Mouse (Mus musculus) limb, embryonic 10.5 days (tissue): ENCODE measurements at regions not wholly inside any gene's neighbourhood (a gene's known extent, or its start where the extent isn't known, plus 50 kb on each side); places are given as distances from the start of the nearest gene placed in this dataset.

Experiments used
- DNase-seq: peaks from one replicate; pipeline ENCODE4 v3.0.0-alpha.2; 2017; ENCODE audit warnings: low spot score
- H3K27ac ChIP-seq: fragments of 300-500 bp; sonication (generic); 2 replicates; pipeline ENCODE4 v1.5.1; 2016; ENCODE audit warnings: mild to moderate bottlenecking
- H3K27me3 ChIP-seq: fragments of 300-500 bp; sonication (generic); 2 replicates; pipeline ENCODE4 v1.6.1; 2016; ENCODE audit warnings: low read depth, mild to moderate bottlenecking; ENCODE audit not compliant: poor library complexity, severe bottlenecking
- H3K36me3 ChIP-seq: fragments of 300-500 bp; sonication (generic); 2 replicates; pipeline ENCODE4 v1.6.1; 2016; ENCODE audit warnings: mild to moderate bottlenecking, moderate library complexity
- H3K4me1 ChIP-seq: fragments of 300-500 bp; sonication (generic); 2 replicates; pipeline ENCODE4 v1.6.1; 2016
- H3K4me3 ChIP-seq: fragments of 300-500 bp; sonication (generic); 2 replicates; pipeline ENCODE4 v1.5.1; 2016; ENCODE audit warnings: mild to moderate bottlenecking, moderate library complexity
- H3K9me3 ChIP-seq: fragments of 300-500 bp; sonication (generic); replicated peaks from 2 replicates; pipeline ENCODE4 v1.6.1; 2016; ENCODE audit warnings: mild to moderate bottlenecking
- WGBS: fragments of 180-500 bp; shearing (Covaris S2); methylation state at CpG from one replicate; pipeline ENCODE4 v1.1.7; 2016; 5-methylcytosine and 5-hydroxymethylcytosine counted together

DNA sequence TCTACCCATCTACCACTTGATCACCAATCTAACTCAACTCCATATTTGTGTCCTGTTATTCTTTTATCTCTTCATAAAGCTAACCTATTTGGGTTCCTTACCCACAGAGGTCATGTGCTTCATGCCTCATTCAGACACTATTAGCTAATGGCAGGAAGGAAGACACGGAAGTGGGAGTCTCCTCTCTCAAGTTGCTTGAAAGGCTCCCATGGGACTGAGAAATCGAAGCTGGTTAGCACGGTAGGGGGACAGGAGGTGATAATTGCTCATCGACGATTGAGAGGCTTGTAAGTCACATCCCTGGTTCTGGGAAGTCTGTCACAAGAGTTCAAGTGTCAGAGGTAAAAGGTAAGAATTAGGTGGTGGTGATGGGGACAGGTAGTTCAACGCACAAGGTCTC is 362.2 kb upstream of the Adgrl2 start:
- H3K36me3 ChIP-seq = no peaks in the 10 kb centered on the region
- no peak for DNase-seq
- H3K27me3 ChIP-seq = no peaks in the 10 kb centered on the region
- H3K4me1 ChIP-seq = peaks cover 26% of the 10 kb centered on the region
- 47% methylated on average over 6 of the region's 6 CpGs for WGBS
- no peak overlapping the region for H3K27ac ChIP-seq
- no peak overlapping the region for H3K4me3 ChIP-seq
- H3K9me3 ChIP-seq = no peaks in the 10 kb centered on the region

DNA sequence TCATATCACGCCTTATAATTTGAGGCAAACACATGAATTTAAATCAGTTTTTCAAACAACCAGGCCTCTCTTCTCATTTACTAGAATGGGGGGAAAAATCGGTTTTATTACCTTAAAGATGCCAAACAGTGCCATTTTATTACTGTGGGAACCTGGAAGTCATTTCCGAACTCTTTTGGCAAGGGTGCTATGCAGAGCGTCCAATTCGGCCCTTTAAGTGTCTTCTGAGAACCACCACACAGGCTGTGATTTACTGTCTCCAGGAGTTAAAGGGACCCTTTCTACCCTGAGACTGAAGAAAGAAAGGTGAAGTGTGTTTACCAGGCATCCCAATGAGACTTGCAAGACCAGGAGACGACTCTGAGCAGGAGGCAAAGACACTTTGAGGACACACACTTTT is 359.4 kb upstream of the Adgrl2 start:
- Histone ChIP-seq H3K4me1 (peaks cover 27% of the 10 kb centered on the region), H3K27me3 (no peaks in the 10 kb centered on the region), H3K4me3 (no peak overlapping the region), H3K36me3 (no peaks in the 10 kb centered on the region), H3K27ac (no peak overlapping the region), H3K9me3 (no peaks in the 10 kb centered on the region)
- no peak for DNase-seq
- 30% methylated on average over 6 of the region's 6 CpGs for WGBS

DNA sequence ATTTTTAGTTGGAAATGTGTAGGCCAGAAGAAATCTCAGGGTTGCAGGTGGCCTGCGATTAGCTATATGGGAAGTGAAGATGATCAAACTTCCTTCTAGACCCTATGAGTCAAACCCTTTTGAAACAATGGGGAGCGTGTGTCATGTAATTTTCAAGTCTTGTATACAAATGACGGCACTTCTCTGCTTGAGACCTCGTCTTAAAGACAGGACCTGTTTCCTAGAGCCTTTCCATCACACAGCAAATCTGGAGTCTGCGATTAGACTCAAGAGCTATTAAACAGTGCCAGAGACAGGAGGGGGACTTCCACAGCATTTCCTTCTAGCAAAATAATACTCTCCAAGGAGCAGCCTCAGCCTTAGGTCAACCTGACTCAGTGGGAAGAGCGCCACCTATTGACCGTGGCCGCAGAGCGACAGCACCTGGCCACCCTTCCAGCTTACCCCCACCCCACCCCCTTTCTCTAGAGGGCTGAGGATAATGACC is 358.9 kb upstream of the Adgrl2 start:
- H3K4me1 ChIP-seq = peaks cover 32% of the 10 kb centered on the region
- no peaks in the 10 kb centered on the region for H3K9me3 ChIP-seq
- no peak overlapping the region for H3K27ac ChIP-seq
- H3K27me3 ChIP-seq = no peaks in the 10 kb centered on the region
- 39% methylated on average over 9 of the region's 9 CpGs for WGBS
- peak; percentile 77 for DNase-seq
- no peak overlapping the region for H3K4me3 ChIP-seq
- no peaks in the 10 kb centered on the region for H3K36me3 ChIP-seq

DNA sequence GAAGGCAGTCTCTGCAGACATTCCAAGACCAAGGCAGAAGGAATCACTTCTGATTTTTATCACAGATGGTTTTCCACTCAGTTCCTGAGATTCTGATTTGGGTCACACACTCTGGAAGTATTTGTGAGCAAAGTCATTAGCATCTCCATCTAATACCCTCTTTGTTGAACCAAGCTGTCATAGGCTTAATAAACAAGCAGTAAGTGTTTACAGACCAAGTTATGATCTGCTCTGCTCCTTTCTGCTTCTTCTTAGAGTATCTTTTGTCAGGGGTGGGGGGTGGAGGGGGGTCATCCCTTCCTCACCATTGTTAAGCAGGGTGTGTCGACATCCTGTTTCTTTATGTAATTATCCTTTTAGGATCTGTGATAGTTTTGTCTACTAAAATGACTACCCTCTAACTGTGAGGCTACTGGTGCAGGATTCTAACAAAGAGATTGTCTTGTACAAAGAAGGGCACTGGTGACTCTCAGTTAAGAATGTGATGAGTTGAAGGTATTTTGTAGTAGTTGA is 358.2 kb upstream of the Adgrl2 start:
- Histone ChIP-seq H3K27ac (no peak overlapping the region), H3K9me3 (no peaks in the 10 kb centered on the region), H3K4me3 (no peak overlapping the region), H3K4me1 (peaks cover 32% of the 10 kb centered on the region), H3K36me3 (no peaks in the 10 kb centered on the region), H3K27me3 (no peaks in the 10 kb centered on the region)
- DNase-seq = no peak
- WGBS = 87% methylated on average over 1 of the region's 1 CpGs

GRCm38 (mm10) chr3:149347241-149347992 is 357.1 kb upstream of the Adgrl2 start:
- DNase-seq = no peak
- H3K27ac ChIP-seq = no peak overlapping the region
- peaks cover 32% of the 10 kb centered on the region for H3K4me1 ChIP-seq
- no peaks in the 10 kb centered on the region for H3K9me3 ChIP-seq
- WGBS = 49% methylated on average over 6 of the region's 6 CpGs
- no peaks in the 10 kb centered on the region for H3K36me3 ChIP-seq
- no peaks in the 10 kb centered on the region for H3K27me3 ChIP-seq
- H3K4me3 ChIP-seq = no peak overlapping the region

DNA sequence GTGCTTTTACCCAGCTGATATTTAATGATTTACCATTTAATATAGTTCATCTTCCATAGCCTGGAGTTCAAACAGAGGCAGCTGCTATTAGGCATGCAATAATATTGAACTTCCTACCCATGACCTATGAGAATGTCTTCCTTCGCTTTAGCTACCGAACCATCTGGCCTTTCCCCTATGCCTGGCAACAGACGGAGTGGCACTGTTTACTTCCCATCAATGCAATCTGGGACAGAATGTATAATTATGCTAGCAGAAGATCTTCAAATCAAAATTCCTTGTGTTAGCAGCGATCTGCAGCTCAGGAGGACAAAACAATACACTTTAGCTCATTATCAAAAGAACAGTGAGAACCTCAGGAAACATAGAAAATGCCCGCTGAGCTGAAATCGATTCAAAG is 352.2 kb upstream of the Adgrl2 start:
- 90% methylated on average over 6 of the region's 6 CpGs for WGBS
- Histone ChIP-seq H3K36me3 (no peaks in the 10 kb centered on the region), H3K4me1 (peaks cover 17% of the 10 kb centered on the region), H3K27ac (no peak overlapping the region), H3K9me3 (no peaks in the 10 kb centered on the region), H3K4me3 (no peak overlapping the region), H3K27me3 (no peaks in the 10 kb centered on the region)
- DNase-seq = no peak

GRCm38 (mm10) chr3:149339374-149339753 is 349.0 kb upstream of the Adgrl2 start:
- Histone ChIP-seq H3K4me1 (peaks cover 8% of the 10 kb centered on the region; the same call in 1 of the 2 replicates), H3K27ac (no peak overlapping the region), H3K27me3 (peaks cover 8% of the 10 kb centered on the region; the same call in 1 of the 2 replicates), H3K4me3 (no peak overlapping the region), H3K36me3 (no peaks in the 10 kb centered on the region), H3K9me3 (no peaks in the 10 kb centered on the region)
- no peak for DNase-seq
- 90% methylated on average over 3 of the region's 3 CpGs for WGBS

DNA sequence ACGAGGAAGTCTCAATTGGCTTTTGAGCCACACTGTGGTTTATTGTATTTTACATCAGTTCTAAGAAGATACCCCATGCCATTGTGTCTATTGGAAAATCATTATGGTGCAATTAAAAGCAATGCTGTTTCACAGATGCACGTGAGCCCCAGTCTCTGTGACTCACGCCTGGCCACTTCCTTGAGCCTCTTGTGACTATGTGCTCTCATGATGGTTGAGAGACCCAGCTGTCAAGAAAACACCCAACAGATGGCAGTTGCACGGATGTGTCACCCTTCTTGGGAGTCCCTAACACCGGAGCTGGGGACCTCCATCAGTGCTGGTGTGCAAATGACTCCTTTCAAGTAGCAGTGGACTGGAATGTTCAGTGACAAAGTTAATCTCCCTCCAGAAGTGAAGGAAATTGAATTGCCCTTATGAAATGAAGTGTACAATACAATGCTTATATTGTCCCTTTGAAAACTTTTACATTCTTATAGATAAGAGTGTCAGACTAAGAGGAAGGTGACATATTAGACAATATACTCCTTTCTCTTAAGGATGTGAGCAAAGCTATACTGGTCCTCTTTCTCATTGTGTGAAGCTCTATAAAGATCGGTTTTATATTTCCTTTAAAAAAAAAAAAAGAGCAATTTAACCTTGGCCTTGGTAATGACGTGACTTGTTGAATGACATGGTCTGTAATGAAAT is 348.5 kb upstream of the Adgrl2 start:
- H3K36me3 ChIP-seq = no peaks in the 10 kb centered on the region
- peaks cover 11% of the 10 kb centered on the region; the same call in 1 of the 2 replicates for H3K27me3 ChIP-seq
- H3K4me3 ChIP-seq = no peak overlapping the region
- 71% methylated on average over 7 of the region's 7 CpGs for WGBS
- no peak overlapping the region for H3K27ac ChIP-seq
- H3K4me1 ChIP-seq = peaks cover 7% of the 10 kb centered on the region; the same call in 1 of the 2 replicates
- no peaks in the 10 kb centered on the region for H3K9me3 ChIP-seq
- DNase-seq = no peak

DNA sequence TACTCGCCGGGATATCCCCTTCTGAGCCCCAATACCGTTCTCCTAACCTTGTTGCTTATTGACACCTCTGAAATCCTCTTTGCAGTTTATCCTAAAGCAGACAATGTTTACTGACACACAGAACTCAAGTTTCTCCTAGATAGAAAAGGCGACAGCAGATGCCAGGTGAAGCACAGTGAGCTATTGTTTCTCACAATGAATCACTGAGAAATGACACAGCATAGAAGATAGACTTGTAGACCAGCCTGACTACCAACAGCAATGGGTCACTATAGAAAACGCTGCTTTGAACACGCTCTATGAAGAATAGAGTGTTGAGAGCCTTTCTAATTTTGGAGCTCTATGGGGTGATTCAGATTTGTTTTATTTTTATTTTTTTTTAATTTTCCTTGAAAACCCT is 344.9 kb upstream of the Adgrl2 start:
- no peaks in the 10 kb centered on the region for H3K9me3 ChIP-seq
- no peak for DNase-seq
- peaks cover 25% of the 10 kb centered on the region for H3K4me1 ChIP-seq
- WGBS = 86% methylated on average over 6 of the region's 6 CpGs
- no peak overlapping the region for H3K4me3 ChIP-seq
- H3K27ac ChIP-seq = no peak overlapping the region
- H3K36me3 ChIP-seq = no peaks in the 10 kb centered on the region
- peaks cover 21% of the 10 kb centered on the region for H3K27me3 ChIP-seq

- no peaks in the 10 kb centered on the region for H3K36me3 ChIP-seq
- H3K9me3 ChIP-seq = no peaks in the 10 kb centered on the region
- H3K4me3 ChIP-seq = no peak overlapping the region
- H3K27ac ChIP-seq = no peak overlapping the region
- H3K27me3 ChIP-seq = peaks cover 21% of the 10 kb centered on the region
- no peak for DNase-seq
- H3K4me1 ChIP-seq = peaks cover 22% of the 10 kb centered on the region
- WGBS = 86% methylated on average over 5 of the region's 5 CpGs
These were observed 343.3 kb upstream of the Adgrl2 start for GRCm38 (mm10) chr3:149333607-149334006.

- Histone ChIP-seq H3K9me3 (no peaks in the 10 kb centered on the region), H3K27me3 (peaks cover 21% of the 10 kb centered on the region), H3K27ac (no peak overlapping the region), H3K36me3 (no peaks in the 10 kb centered on the region), H3K4me1 (peaks cover 21% of the 10 kb centered on the region), H3K4me3 (no peak overlapping the region)
- 53% methylated on average over 10 of the region's 10 CpGs for WGBS
- no peak for DNase-seq
These were observed 342.8 kb upstream of the Adgrl2 start for GRCm38 (mm10) chr3:149333131-149333530.

- Histone ChIP-seq H3K27me3 (peaks cover 21% of the 10 kb centered on the region), H3K27ac (no peak overlapping the region), H3K9me3 (no peaks in the 10 kb centered on the region), H3K36me3 (no peaks in the 10 kb centered on the region), H3K4me3 (no peak overlapping the region), H3K4me1 (peaks cover 21% of the 10 kb centered on the region)
- DNase-seq = no peak
- WGBS = 41% methylated on average over 4 of the region's 4 CpGs
These were observed 341.8 kb upstream of the Adgrl2 start for GRCm38 (mm10) chr3:149332105-149332504.

GRCm38 (mm10) chr3:149331251-149331960 is 341.1 kb upstream of the Adgrl2 start:
- Histone ChIP-seq H3K9me3 (no peaks in the 10 kb centered on the region), H3K27me3 (peaks cover 21% of the 10 kb centered on the region), H3K4me3 (no peak overlapping the region), H3K27ac (no peak overlapping the region), H3K36me3 (no peaks in the 10 kb centered on the region), H3K4me1 (peaks cover 21% of the 10 kb centered on the region)
- no peak for DNase-seq
- 49% methylated on average over 7 of the region's 7 CpGs for WGBS
